Mouse (Mus musculus) liver, postnatal 0 days (tissue): ENCODE measurements at regions not wholly inside any gene's neighbourhood (a gene's known extent, or its start where the extent isn't known, plus 50 kb on each side); places are given as distances from the start of the nearest gene placed in this dataset.

ENCODE experiments used
- CTCF ChIP-seq: sonication (generic); IDR thresholded peaks from 2 replicates; pipeline ENCODE4 v1.5.1; 2016; ENCODE audit warnings: antibody characterized with exemption, low read depth
- EP300 ChIP-seq: IDR thresholded peaks from 2 replicates; pipeline ENCODE4 v1.6.1; 2016; ENCODE audit warnings: antibody characterized with exemption, low read depth, mild to moderate bottlenecking

DNA sequence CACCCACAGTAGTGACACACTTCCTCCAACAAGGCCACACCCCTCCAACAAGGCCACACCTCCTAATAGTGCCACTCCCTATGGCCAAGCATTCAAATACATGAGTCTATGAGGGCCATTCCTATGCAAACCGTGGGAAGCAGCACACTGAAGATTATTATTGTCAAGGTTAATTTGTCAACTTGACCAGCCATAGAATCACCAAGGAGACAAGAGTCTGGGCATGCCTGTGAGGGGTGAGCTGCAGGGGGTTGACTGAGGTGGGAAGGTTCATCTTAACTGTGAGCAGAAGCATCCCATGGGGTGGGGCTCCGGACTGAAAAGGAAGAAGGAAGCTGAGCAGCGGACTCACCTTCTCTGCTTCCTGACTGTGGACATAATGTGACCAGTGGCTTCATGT, 378.6 kb upstream of the Zmiz1 start:
- TF ChIP-seq CTCF (no peak), EP300 (no peak)
